Mouse (Mus musculus) limb, embryonic 14.5 days (tissue): ENCODE measurements around the gene Prpf31. TPM values are rescaled to one million over a fixed set of nuclear protein-coding genes. Genes with fewer than 3 reads are reported as not detected.

Experiments used
- ATAC-seq: fragments of 200-750 bp; cut with Nextera tagmentation; 2 replicates; pipeline ENCODE4 v1.8.0; 2017; ENCODE audit warnings: low read depth, moderate number of reproducible peaks, moderate TSS enrichment; ENCODE audit not compliant: low FRiP score
- DNase-seq: peaks from one replicate; pipeline ENCODE4 v3.0.0-alpha.2; 2015; ENCODE audit warnings: low spot score
- H3K27ac ChIP-seq: fragments of 300-500 bp; sonication (generic); replicated peaks from 2 replicates; pipeline ENCODE4 v1.5.1; 2014; ENCODE audit warnings: low read depth, mild to moderate bottlenecking, low read length, moderate library complexity, mixed read lengths
- H3K27me3 ChIP-seq: fragments of 300-500 bp; sonication (generic); 2 replicates; pipeline ENCODE4 v1.6.1; 2014; ENCODE audit warnings: low read length, mixed read lengths; ENCODE audit not compliant: control insufficient read depth, insufficient read depth
- H3K36me3 ChIP-seq: fragments of 300-500 bp; sonication (generic); 2 replicates; pipeline ENCODE4 v1.6.1; 2014; ENCODE audit warnings: mild to moderate bottlenecking, low read length, moderate library complexity, mixed read lengths; ENCODE audit not compliant: control insufficient read depth, insufficient read depth
- H3K4me1 ChIP-seq: fragments of 300-500 bp; sonication (generic); 2 replicates; pipeline ENCODE4 v1.6.1; 2014; ENCODE audit warnings: antibody characterized with exemption, low read length, mixed read lengths; ENCODE audit not compliant: control insufficient read depth, insufficient read depth
- H3K4me2 ChIP-seq: fragments of 300-500 bp; sonication (generic); replicated peaks from 2 replicates; pipeline ENCODE4 v1.6.1; 2014; ENCODE audit warnings: low read depth, mild to moderate bottlenecking, low read length, moderate library complexity; ENCODE audit not compliant: severe bottlenecking
- H3K4me3 ChIP-seq: fragments of 300-500 bp; sonication (generic); replicated peaks from 2 replicates; pipeline ENCODE4 v1.5.1; 2014; ENCODE audit warnings: low read length
- H3K9ac ChIP-seq: fragments of 300-500 bp; sonication (generic); 2 replicates; pipeline ENCODE4 v1.6.1; 2014; ENCODE audit warnings: mild to moderate bottlenecking, low read depth, low read length, moderate library complexity; ENCODE audit not compliant: severe bottlenecking
- H3K9me3 ChIP-seq: fragments of 300-500 bp; sonication (generic); 2 replicates; pipeline ENCODE4 v1.6.1; 2016; ENCODE audit warnings: low read length; ENCODE audit not compliant: control insufficient read depth
- POLR2A ChIP-seq: fragments of 200-500 bp; IDR thresholded peaks from 2 replicates; pipeline ENCODE4 v1.8.0; 2012; ENCODE audit warnings: inconsistent platforms, mild to moderate bottlenecking, moderate library complexity, borderline replicate concordance; ENCODE audit not compliant: insufficient read depth, insufficient read length; ENCODE audit errors: extremely low read depth
- WGBS: fragments of 180-500 bp; shearing (Covaris S2); extraction: QIAGEN DNeasy Blood & Tissue Kit; methylation state at CpG from one replicate; pipeline ENCODE4 v1.1.7; 2014; 5-methylcytosine and 5-hydroxymethylcytosine counted together
- polyA plus RNA-seq, 2 experiments: library from polyadenylated mRNA; depleted of rRNA in 1 of 2; stranded (reverse) in 1 of 2; unstranded in 1 of 2; fragments of >200 nt; fragmentation: Nextera tagmentation in 1 of 2; extraction: Ambion mirVana in 1 of 2; gene quantifications; 2 replicates each; pipeline versions ENCODE4 v1.2.1 to v1.2.3; 2012 to 2014

Prpf31 gene
- polyA plus RNA-seq (2012; rRNA removed): 52.0 and 64.9 TPM in 2 replicates
- 85.6 and 87.5 TPM in 2 replicates for polyA plus RNA-seq (2014; fragmentation: Nextera tagmentation; extraction: Ambion mirVana)

DNA sequence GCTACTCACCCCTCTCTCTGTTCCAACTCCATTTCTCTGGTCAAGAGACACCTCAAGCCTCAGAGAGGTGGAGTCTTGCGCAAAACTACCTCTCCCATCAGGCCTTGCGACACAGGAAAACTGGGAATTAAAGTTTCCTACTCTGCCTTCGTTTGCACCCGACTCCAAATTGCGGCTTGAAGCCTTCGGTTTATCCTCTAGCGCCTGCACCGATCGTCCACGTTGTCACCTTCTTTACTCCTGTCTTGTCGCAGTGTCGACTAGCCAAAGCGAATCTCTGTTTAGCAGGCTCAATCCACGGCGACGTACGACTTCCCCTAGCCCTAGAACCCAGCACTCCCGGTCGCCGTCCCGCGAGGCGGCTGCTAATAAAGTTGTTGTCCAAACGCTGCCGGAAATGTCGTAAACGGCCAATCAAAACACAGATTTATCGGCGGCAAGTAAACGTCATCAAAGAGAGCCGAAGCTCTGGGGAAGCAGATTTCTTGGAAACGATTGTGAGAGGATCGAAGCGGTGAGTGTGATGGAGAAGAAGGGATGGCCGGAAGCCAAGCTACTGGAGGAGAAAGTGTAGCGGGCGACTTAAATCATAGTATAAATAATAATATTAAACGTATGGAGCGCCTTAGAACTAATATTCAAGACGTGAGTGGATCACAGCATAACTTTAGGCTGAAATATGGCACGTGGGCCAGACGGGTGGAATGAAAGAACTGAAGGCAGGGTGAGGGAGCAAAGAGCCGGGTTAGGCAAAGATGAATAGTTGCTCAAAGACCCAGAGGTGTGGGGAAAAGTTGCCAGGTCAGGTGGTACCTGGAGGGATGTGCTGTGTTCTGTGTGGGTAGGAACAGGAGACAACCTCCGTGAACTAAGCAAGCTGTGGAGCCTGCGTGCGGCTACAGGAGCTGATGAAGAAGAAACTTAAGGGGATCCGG, at the start of gene Prpf31, which contains the start of gene Tfpt:
Gene Prpf31, plus strand, starts transcription at position 443 of the 935 bp plus-strand sequence.
Gene Tfpt, minus strand, starts transcription at position 387 of the 935 bp plus-strand sequence.
- H3K9ac ChIP-seq: peak within 1 kb of the TSS; percentile 71
- peaks cover 20% of the 10 kb centered on the region for H3K4me1 ChIP-seq
- H3K4me3 ChIP-seq: peak within 1 kb of the TSS; percentile 72
- H3K27ac ChIP-seq: peak within 1 kb of the TSS; percentile 82
- no peaks in the 10 kb centered on the region for H3K9me3 ChIP-seq
- no peaks in the 10 kb centered on the region for H3K27me3 ChIP-seq
- WGBS: under 1% methylated on average over 47 of the region's 47 CpGs
- ATAC-seq: peak; percentile 94
- H3K4me2 ChIP-seq: peak within 1 kb of the TSS; percentile 96
- TF ChIP-seq POLR2A: 0 out of 2 replicates have a peak, but pooled peaks have one; percentile 10
- DNase-seq: peak; percentile 94
- H3K36me3 ChIP-seq: peaks cover 19% of the 10 kb centered on the region

DNA sequence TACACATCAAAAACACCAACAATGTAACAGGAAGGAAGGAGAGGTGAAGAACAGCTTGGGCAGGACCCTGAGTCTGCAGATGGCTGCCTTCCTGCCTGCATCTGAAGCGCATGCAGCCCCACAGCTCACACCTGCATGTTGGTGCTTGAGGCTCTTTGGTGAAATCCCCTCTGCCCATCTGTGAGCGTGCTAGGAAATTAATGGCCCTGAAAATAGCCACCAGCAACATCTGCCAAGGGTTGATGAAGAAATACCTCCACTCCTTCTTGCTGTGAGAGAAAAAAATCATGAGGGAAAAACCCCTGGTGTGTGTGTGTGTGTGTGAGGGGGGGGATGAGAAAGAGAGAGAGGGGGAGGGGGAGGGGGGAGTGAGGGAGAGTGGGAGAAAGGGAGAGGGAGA, 49.8 kb upstream of the Prpf31 start:
- Histone ChIP-seq H3K4me2 (no peak overlapping the region), H3K9me3 (no peaks in the 10 kb centered on the region), H3K27me3 (no peaks in the 10 kb centered on the region), H3K36me3 (no peaks in the 10 kb centered on the region), H3K4me3 (no peak overlapping the region), H3K4me1 (no peaks in the 10 kb centered on the region), H3K27ac (no peak overlapping the region), H3K9ac (no peak overlapping the region)
- WGBS: 26% methylated on average over 2 of the region's 2 CpGs
- ATAC-seq (no peak), DNase-seq (no peak)
- TF ChIP-seq POLR2A: no peak

DNA sequence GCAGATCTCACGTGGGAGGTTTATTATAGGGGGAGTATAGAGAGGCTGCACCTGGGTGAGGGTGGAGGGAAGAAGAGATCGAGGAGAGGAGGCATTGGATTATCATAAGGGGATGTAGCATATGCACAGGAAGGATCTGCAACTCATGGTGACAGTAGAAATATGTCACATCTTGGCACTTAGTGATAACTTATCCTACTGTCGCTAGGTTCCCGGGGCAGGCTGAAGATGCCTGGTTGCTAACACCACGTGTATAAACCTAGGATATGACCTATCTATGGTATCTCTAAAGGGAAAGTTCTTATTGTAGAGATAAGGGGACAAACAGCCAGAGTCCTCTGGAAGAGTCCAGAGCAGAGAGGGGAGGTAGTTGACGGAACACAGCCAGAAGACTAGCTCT, 44.0 kb upstream of the Prpf31 start:
- H3K9me3 ChIP-seq: no peaks in the 10 kb centered on the region
- no peak overlapping the region for H3K9ac ChIP-seq
- H3K4me1 ChIP-seq: no peaks in the 10 kb centered on the region
- no peak overlapping the region for H3K4me2 ChIP-seq
- no peak for TF ChIP-seq POLR2A
- no peak overlapping the region for H3K27ac ChIP-seq
- H3K4me3 ChIP-seq: no peak overlapping the region
- 11% methylated on average over 6 of the region's 6 CpGs for WGBS
- H3K36me3 ChIP-seq: no peaks in the 10 kb centered on the region
- ATAC-seq: no peak
- no peaks in the 10 kb centered on the region for H3K27me3 ChIP-seq
- no peak for DNase-seq

DNA sequence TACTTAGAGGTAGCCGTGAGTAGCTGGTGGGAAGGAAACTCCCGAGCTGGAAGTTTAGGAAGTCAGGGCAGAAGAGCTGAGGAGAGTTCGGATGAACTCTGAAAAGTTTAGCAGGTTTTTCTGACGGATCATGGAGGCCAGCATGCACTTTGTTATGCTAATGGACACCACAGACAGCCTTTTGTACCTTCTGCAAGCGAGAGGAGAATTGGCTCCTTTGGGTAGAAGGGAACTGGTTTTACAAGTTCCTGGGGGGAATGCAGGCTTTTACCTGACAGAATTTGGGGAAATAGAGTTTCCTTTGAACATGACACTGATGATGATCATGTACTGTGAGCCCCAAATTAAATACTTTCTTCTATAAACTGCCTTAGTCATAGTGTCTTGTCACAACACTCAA, 43.5 kb upstream of the Prpf31 start:
- Histone ChIP-seq H3K9me3 (no peaks in the 10 kb centered on the region), H3K4me3 (no peak overlapping the region), H3K9ac (no peak overlapping the region), H3K4me1 (no peaks in the 10 kb centered on the region), H3K27me3 (no peaks in the 10 kb centered on the region), H3K27ac (no peak overlapping the region), H3K4me2 (no peak overlapping the region), H3K36me3 (no peaks in the 10 kb centered on the region)
- 5% methylated on average over 5 of the region's 5 CpGs for WGBS
- TF ChIP-seq POLR2A: no peak
- ATAC-seq: no peak
- peak; percentile 5 for DNase-seq

DNA sequence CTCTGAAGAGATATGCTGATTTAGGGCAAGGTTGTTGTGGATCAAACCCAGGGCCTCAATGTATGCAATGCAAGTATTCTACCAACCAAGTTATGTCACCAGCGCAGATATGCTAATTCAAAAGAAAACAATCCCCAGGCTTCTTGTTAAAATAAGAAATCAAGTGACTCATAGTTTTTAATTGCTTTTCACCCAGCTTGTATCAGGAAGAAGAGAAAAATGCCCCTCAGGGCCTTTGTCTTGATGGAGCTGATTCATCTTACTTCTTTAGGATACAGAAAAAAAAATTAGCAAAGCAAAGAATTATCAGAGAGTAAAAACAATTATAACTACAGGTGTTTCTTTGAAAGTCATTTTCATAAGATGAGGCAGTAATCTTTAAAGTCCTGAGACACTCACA, 42.5 kb upstream of the Prpf31 start:
- TF ChIP-seq POLR2A: no peak
- no peak for DNase-seq
- WGBS: 52% methylated on average over 1 of the region's 1 CpGs

More for the DNA sequence above, 42.5 kb upstream of the Prpf31 start:
- no peak overlapping the region for H3K27ac ChIP-seq
- no peaks in the 10 kb centered on the region for H3K36me3 ChIP-seq
- H3K4me3 ChIP-seq: no peak overlapping the region
- no peak for ATAC-seq
- no peaks in the 10 kb centered on the region for H3K9me3 ChIP-seq
- no peaks in the 10 kb centered on the region for H3K4me1 ChIP-seq
- no peak overlapping the region for H3K9ac ChIP-seq
- H3K27me3 ChIP-seq: no peaks in the 10 kb centered on the region
- no peak overlapping the region for H3K4me2 ChIP-seq
